Mouse (Mus musculus) forebrain, embryonic 12.5 days (tissue): ENCODE measurements around the gene Scn4a. TPM values are rescaled to one million over a fixed set of nuclear protein-coding genes. Genes with fewer than 3 reads are reported as not detected.

Source experiments
- ATAC-seq: fragments of 200-750 bp; cut with Nextera tagmentation; 2 replicates; pipeline ENCODE4 v1.8.0; 2017; ENCODE audit warnings: moderate TSS enrichment; ENCODE audit not compliant: low FRiP score
- H3K27ac ChIP-seq: fragments of 300-500 bp; sonication (generic); 2 replicates; pipeline ENCODE4 v1.5.1; 2016; ENCODE audit warnings: mild to moderate bottlenecking
- H3K27me3 ChIP-seq: fragments of 300-500 bp; sonication (generic); 2 replicates; pipeline ENCODE4 v1.6.1; 2016; ENCODE audit warnings: mild to moderate bottlenecking
- H3K36me3 ChIP-seq: fragments of 300-500 bp; sonication (generic); replicated peaks from 2 replicates; pipeline ENCODE4 v1.6.1; 2016; ENCODE audit warnings: mild to moderate bottlenecking
- H3K4me1 ChIP-seq: fragments of 300-500 bp; sonication (generic); 2 replicates; pipeline ENCODE4 v1.6.1; 2016
- H3K4me2 ChIP-seq: fragments of 300-500 bp; sonication (generic); 2 replicates; pipeline ENCODE4 v1.6.1; 2016; ENCODE audit warnings: mild to moderate bottlenecking, moderate library complexity
- H3K4me3 ChIP-seq: fragments of 300-500 bp; sonication (generic); replicated peaks from 2 replicates; pipeline ENCODE4 v1.5.1; 2016; ENCODE audit warnings: mild to moderate bottlenecking
- H3K9ac ChIP-seq: fragments of 300-500 bp; sonication (generic); 2 replicates; pipeline ENCODE4 v1.6.1; 2016; ENCODE audit warnings: mild to moderate bottlenecking
- H3K9me3 ChIP-seq: fragments of 300-500 bp; sonication (generic); 2 replicates; pipeline ENCODE4 v1.6.1; 2016
- WGBS: fragments of 180-500 bp; shearing (Covaris S2); methylation state at CpG from one replicate; pipeline ENCODE4 v1.1.7; 2016; 5-methylcytosine and 5-hydroxymethylcytosine counted together
- polyA plus RNA-seq: library from polyadenylated mRNA; unstranded; fragments of >200 nt; fragmentation: Nextera tagmentation; extraction: Ambion mirVana; gene quantifications from 2 replicates; pipeline ENCODE4 v1.2.1, GENCODE M21; 2016

Scn4a gene
- polyA plus RNA-seq, 1 experiment from 2014 or later: 0.03 TPM

DNA sequence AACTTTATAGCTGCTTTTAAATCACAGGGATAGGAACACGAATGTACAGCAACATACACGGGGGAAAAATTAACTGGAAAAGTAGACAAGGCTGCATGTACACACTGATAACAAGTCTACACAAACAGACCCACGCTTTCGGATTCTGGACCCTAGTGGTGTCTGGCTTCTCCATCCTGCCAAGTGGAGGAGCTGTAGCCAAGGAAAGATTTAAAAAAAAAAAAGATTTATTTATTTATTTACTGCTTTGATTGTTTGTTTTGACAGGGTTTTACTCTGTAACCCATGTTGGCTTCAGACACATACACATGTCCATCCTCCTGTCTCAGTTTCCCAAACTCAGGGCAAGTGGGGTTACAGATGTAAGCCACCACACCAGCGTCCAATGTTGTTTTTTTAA is 45.7 kb downstream of the Scn4a start:
- H3K4me2 ChIP-seq: no peak overlapping the region
- no peak overlapping the region for H3K27ac ChIP-seq
- no peaks in the 10 kb centered on the region for H3K27me3 ChIP-seq
- no peak overlapping the region for H3K4me3 ChIP-seq
- WGBS: 86% methylated on average over 5 of the region's 5 CpGs
- no peak overlapping the region for H3K9ac ChIP-seq
- ATAC-seq: no peak
- no peaks in the 10 kb centered on the region for H3K36me3 ChIP-seq
- no peaks in the 10 kb centered on the region for H3K4me1 ChIP-seq
- H3K9me3 ChIP-seq: no peaks in the 10 kb centered on the region

DNA sequence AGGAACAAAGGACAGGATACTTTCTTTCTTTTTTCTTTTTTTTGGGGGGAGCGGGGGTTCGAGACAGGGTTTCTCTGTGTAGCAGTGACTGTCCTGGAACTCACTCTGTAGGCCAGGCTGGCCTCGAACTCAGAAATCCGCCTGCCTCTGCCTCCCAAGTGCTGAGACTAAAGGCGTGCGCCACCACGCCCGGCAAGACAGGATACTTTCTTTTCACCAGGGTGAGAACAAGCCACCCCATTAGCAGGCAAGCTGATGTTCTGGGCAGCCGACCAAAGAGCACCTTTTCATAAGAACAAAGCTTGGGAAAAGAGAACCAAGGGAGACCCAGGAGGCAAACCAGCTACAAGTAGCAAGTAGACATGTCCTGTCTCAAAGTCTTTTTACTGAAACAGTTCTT is 46.3 kb downstream of the Scn4a start:
- no peak for ATAC-seq
- 81% methylated on average over 9 of the region's 9 CpGs for WGBS

DNA sequence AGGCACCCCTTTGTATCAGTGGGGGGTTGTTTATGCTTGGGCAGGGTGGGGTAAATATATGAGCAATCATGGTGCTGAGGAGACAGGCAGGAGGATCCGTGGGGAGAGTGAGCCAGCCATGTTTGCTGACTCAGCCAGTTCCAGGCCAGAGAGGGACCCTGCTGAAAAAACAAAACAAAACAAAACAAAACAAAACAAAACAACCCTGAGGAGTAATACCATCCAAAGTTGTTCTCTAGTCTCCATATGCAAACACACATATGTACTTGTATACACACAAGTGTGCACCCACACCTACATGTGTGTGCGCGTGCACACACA is 47.1 kb downstream of the Scn4a start:
- WGBS: 90% methylated on average over 3 of the region's 3 CpGs
- no peaks in the 10 kb centered on the region for H3K9me3 ChIP-seq
- no peaks in the 10 kb centered on the region for H3K27me3 ChIP-seq
- H3K27ac ChIP-seq: no peak overlapping the region
- no peaks in the 10 kb centered on the region for H3K36me3 ChIP-seq
- H3K4me1 ChIP-seq: no peaks in the 10 kb centered on the region
- no peak overlapping the region for H3K4me3 ChIP-seq
- no peak overlapping the region for H3K9ac ChIP-seq
- H3K4me2 ChIP-seq: no peak overlapping the region
- no peak for ATAC-seq

More for the DNA sequence above, 46.3 kb downstream of the Scn4a start:
- Histone ChIP-seq H3K4me3 (no peak overlapping the region), H3K9ac (no peak overlapping the region), H3K27ac (no peak overlapping the region), H3K27me3 (no peaks in the 10 kb centered on the region), H3K36me3 (no peaks in the 10 kb centered on the region), H3K4me1 (no peaks in the 10 kb centered on the region), H3K9me3 (no peaks in the 10 kb centered on the region), H3K4me2 (no peak overlapping the region)

DNA sequence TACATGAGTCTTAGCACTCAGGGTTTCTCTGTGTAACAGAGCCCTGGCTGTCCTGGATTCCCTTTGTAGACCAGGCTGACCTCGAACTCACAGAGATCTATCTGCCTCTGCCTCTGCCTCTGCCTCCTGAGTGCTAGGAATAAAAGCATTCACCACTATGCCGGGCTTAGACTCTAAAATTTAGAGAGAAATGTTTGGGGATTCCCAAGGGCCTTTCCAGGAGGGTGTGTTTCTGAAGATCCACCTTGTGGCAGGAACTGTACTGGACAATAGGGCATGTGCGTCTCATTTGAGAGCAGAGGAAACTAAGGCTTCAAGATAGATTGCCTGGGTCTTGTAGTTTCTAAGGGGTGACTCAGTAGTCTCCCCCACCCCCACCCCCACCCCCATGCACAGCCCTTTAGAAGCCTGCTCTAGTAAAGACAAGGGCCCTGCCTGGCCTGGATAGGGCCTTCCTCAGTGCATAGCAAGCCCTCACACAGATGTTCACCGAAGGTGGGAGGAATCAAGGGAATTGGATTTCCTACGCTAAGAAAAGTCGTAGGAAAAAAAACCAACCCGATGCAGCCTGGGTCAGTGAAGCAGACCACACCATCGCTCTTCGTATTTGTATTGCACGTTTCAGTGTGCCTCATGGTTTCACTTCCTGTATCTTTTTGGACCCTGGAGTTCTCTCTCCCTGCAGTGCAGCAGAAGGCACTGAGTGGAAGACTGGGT is 47.6 kb downstream of the Scn4a start:
- H3K9ac ChIP-seq: no peak overlapping the region

DNA sequence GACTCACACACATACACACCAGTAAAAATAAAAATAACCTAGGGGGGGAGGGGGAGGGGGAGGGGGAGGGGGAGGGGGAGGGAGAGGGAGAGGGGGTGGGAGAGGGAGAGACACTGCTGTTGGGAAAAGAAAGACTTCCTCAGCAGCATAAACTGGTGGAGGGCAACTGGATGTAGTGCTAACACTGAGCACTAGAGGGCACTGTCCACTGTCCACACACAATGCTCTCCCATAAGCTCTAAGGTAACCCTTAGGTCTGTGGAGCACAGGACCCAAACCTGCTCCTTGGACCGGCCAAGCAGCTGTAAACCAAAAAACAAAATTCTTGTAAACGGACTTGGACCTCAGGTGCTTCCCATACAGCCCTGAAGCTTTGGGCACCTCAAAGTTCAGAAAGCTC is 50.5 kb downstream of the Scn4a start:
- ATAC-seq: no peak
- Histone ChIP-seq H3K36me3 (no peaks in the 10 kb centered on the region), H3K27ac (no peak overlapping the region), H3K4me3 (no peak overlapping the region), H3K4me2 (no peak overlapping the region), H3K4me1 (no peaks in the 10 kb centered on the region), H3K27me3 (no peaks in the 10 kb centered on the region), H3K9ac (no peak overlapping the region), H3K9me3 (no peaks in the 10 kb centered on the region)
- WGBS: 24% methylated on average over 2 of the region's 2 CpGs

More for the DNA sequence above, 47.6 kb downstream of the Scn4a start:
- Histone ChIP-seq H3K36me3 (no peaks in the 10 kb centered on the region), H3K4me3 (no peak overlapping the region), H3K27ac (no peak overlapping the region), H3K27me3 (no peaks in the 10 kb centered on the region), H3K4me1 (no peaks in the 10 kb centered on the region), H3K4me2 (no peak overlapping the region), H3K9me3 (no peaks in the 10 kb centered on the region)
- ATAC-seq: no peak
- WGBS: 83% methylated on average over 10 of the region's 10 CpGs

DNA sequence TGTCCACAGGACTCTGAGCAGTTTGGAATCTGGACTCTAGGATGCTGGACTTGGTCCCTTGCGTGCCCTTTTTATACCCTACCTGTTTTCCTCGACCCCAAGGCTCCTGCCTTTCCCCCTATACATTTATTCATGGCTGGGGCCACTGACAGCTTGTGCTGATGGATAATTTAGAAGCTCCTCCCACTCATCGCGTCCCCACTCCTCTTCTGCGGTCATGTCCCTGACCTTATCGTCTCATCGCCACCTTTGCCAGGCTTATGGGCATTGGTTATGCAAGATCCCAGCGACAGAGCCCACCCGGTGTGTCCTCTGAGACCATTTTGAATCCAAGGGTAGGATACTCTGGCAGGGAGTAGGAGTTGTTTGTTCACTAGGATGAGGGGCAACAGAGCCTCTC is 51.3 kb downstream of the Scn4a start, which contains the start of gene Gh:
Gene Gh (minus strand): TSS at position 101 of the 400 bp plus-strand sequence.
- Histone ChIP-seq H3K4me2 (no peak within 1 kb of the TSS), H3K27ac (no peak within 1 kb of the TSS), H3K4me1 (no peaks in the 10 kb centered on the region), H3K9ac (no peak within 1 kb of the TSS), H3K4me3 (no peak within 1 kb of the TSS), H3K36me3 (no peaks in the 10 kb centered on the region), H3K9me3 (no peaks in the 10 kb centered on the region), H3K27me3 (no peaks in the 10 kb centered on the region)
- 84% methylated on average over 9 of the region's 9 CpGs for WGBS
- no peak for ATAC-seq

DNA sequence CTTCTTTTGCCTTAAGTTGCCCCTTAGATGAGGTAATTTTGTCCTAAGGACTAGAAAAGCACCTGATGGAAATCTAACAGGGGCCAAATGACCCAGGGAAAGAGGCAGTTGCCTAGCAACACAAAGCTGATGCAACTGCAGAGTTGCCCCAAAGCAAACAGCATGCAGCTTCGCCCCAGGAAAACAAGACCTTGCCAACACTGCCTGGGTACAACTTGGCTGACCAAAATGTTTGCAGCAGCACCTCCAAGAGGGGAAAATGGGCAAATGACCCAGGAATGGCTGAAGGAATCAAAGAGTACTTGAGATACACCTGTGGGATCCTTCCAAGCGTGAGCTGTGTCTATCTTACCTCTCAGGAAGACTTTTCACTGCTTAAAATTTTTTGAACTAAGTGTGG is 61.2 kb downstream of the Scn4a start:
- WGBS: 92% methylated on average over 2 of the region's 2 CpGs
- Histone ChIP-seq H3K4me3 (no peak overlapping the region), H3K4me2 (no peak overlapping the region), H3K4me1 (no peaks in the 10 kb centered on the region), H3K9ac (no peak overlapping the region), H3K27me3 (no peaks in the 10 kb centered on the region), H3K36me3 (no peaks in the 10 kb centered on the region), H3K9me3 (no peaks in the 10 kb centered on the region), H3K27ac (no peak overlapping the region)
- ATAC-seq: no peak

DNA sequence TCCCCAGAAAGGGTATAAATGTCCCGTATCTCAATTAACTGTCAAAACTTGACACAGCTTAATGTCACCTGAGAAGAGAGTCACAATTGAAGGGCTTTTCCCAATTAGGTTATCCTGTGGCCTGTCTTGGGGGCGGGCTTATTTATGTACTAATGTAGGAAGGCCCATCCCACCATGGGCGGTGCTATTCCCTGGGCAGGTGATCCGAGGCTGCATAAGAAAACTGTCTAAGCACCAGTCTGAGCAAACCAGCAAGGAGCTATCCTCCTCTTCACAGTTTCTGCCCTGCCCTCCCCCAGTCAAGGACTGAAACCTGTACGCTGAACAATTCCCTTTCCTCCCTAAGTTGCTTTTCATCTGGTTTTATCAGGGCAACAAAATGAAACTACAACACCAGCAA is 62.7 kb downstream of the Scn4a start:
- H3K9me3 ChIP-seq: no peaks in the 10 kb centered on the region
- ATAC-seq: no peak
- WGBS: 91% methylated on average over 5 of the region's 5 CpGs

DNA sequence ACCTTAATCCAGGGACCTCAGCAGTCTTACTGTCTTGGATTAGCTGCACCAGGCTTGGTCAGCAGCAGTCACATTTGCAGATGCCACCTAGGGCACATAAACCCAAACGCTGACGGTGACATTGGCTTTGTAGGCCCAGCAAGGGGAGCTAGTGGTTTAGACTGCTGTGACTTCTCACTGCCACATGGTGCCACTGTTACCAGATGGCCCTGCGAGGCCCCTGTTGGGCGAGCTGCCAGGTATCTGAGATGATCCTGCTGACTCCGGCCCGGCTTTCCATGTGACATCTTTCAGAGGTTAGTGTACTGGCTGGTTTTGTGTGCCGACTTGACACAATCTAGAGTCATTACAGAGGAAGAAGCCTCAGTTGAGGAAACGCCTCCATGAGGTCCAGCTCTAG is 63.7 kb downstream of the Scn4a start:
- Histone ChIP-seq H3K4me3 (no peak overlapping the region), H3K9me3 (no peaks in the 10 kb centered on the region), H3K4me1 (no peaks in the 10 kb centered on the region), H3K27me3 (no peaks in the 10 kb centered on the region), H3K27ac (no peak overlapping the region), H3K36me3 (no peaks in the 10 kb centered on the region), H3K4me2 (no peak overlapping the region), H3K9ac (no peak overlapping the region)
- 77% methylated on average over 8 of the region's 8 CpGs for WGBS
- no peak for ATAC-seq

More for the DNA sequence above, 62.7 kb downstream of the Scn4a start:
- Histone ChIP-seq H3K4me1 (no peaks in the 10 kb centered on the region), H3K27me3 (no peaks in the 10 kb centered on the region), H3K9ac (no peak overlapping the region), H3K4me3 (no peak overlapping the region), H3K36me3 (no peaks in the 10 kb centered on the region), H3K27ac (no peak overlapping the region), H3K4me2 (no peak overlapping the region)

DNA sequence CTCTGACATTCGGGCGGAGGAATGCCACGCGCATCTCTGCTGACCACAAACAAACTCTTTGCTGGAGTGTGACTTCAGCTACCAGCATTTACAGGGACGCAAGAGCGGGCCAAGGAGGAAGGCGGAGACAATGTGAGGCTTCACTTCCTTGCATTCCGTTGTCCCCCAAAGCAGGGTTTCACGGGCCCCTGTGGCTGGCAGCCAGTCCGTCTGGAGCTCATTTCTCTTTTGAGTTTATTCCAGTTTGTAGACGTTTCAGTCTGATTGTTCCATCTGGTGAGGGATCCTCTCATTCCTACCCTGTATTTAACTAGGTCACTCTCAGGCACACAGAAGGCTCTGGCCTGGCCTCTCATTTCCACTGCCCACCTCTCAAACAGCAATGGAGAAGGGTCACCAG is 66.1 kb downstream of the Scn4a start:
- no peak for ATAC-seq
- 82% methylated on average over 11 of the region's 11 CpGs for WGBS
- no peak overlapping the region for H3K9ac ChIP-seq

DNA sequence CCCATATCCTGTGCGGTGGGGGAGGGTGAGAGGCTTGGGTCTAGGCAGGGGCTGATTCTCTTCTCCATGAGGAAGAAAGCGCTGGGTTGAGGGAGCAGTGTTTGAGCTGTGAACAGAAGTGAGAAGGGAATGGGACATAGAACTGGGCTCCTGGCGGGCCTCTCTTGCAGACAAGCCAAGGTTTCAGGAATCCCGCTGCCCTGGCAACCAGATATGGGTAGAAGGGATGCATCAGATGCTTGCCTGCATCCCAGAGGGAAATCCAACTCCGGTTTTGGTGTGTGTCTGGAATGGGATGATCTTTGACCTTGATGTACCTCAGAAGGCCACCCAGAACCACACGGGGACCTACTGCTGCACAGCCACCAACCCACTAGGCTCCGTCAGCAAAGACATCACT is 66.9 kb downstream of the Scn4a start:
- H3K4me3 ChIP-seq: no peak overlapping the region
- no peaks in the 10 kb centered on the region for H3K9me3 ChIP-seq
- no peak overlapping the region for H3K27ac ChIP-seq
- ATAC-seq: no peak
- 85% methylated on average over 7 of the region's 7 CpGs for WGBS
- H3K36me3 ChIP-seq: no peaks in the 10 kb centered on the region
- H3K4me2 ChIP-seq: no peak overlapping the region
- no peaks in the 10 kb centered on the region for H3K27me3 ChIP-seq
- no peak overlapping the region for H3K9ac ChIP-seq
- no peaks in the 10 kb centered on the region for H3K4me1 ChIP-seq

More for the DNA sequence above, 66.1 kb downstream of the Scn4a start:
- H3K4me1 ChIP-seq: no peaks in the 10 kb centered on the region
- H3K9me3 ChIP-seq: no peaks in the 10 kb centered on the region
- no peaks in the 10 kb centered on the region for H3K36me3 ChIP-seq
- no peak overlapping the region for H3K4me2 ChIP-seq
- H3K27me3 ChIP-seq: no peaks in the 10 kb centered on the region
- no peak overlapping the region for H3K4me3 ChIP-seq
- no peak overlapping the region for H3K27ac ChIP-seq

DNA sequence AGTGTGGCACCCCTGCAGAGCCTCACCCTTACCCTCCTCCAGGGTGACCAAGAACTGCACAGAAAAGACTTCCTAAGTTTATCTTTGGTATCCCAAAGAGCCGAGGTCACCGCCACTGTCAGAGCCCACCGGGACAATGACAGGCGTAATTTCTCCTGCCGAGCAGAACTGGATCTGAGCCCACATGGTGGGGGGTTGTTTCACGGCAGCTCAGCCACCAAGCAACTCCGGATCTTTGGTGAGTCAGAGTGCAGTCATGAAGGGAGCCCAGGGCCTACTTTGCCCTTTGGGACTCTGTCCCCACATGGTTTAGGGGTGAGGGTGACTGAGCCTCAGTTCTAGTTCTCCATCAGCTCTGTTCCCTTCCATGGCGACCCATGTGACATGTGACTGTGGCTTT is 69.0 kb downstream of the Scn4a start:
- WGBS: 75% methylated on average over 8 of the region's 8 CpGs
- H3K9ac ChIP-seq: no peak overlapping the region
- H3K9me3 ChIP-seq: no peaks in the 10 kb centered on the region
- H3K36me3 ChIP-seq: no peaks in the 10 kb centered on the region
- H3K4me2 ChIP-seq: no peak overlapping the region
- no peak for ATAC-seq
- no peak overlapping the region for H3K4me3 ChIP-seq
- no peaks in the 10 kb centered on the region for H3K4me1 ChIP-seq
- H3K27ac ChIP-seq: no peak overlapping the region
- H3K27me3 ChIP-seq: no peaks in the 10 kb centered on the region

DNA sequence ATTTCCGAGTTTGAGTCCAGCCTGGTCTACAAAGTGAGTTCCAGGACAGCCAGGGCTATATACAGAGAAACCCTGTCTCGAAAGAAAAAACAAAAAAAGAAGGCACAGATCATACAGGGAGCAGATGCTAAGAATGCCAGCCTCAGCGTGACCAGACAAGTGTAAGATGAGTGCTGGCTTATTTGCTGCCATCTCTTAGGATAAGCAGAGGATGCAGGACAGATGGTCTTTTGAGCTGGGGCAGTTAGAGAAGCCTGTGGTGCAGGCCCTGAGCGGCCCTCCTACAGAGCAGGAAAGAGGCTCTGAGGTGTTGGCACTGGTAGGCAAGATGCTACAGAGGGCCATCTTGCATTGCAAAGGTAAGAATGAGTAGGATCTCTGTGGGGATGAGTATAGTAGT is 69.7 kb downstream of the Scn4a start:
- Histone ChIP-seq H3K9me3 (no peaks in the 10 kb centered on the region), H3K4me2 (no peak overlapping the region), H3K4me3 (no peak overlapping the region), H3K27me3 (peaks cover 3% of the 10 kb centered on the region; the same call in 1 of the 2 replicates), H3K4me1 (no peaks in the 10 kb centered on the region), H3K27ac (no peak overlapping the region), H3K9ac (no peak overlapping the region), H3K36me3 (no peaks in the 10 kb centered on the region)
- no peak for ATAC-seq
- whole genome bisulfite sequencing: 79% methylated on average over 4 of the region's 4 CpGs
